Mouse (Mus musculus): ENCODE results near the gene Hspb1.

DNA sequence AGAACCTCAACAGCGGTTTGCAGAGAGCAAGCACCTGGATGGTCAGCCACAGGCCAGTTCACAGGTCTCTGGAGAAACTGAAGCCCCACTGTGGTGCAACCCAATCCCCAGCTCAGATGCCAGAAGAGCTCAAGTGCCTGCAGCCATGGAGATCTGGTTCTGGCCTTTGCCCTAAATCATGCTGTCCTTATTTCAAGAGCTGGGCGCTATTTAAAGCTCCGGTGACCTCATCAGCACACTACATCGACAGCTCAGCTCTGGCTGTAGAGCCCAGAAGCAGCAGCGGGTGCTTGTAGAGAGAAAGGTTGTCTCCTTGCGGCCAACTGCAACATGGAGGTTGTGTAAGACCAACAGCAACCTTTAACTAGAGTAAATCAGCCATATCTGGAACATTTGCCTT is 26.4 kb downstream of the Hspb1 start:
- TF ChIP-seq CTCF (IDR thresholded peaks at IDR 0.05; ENCODE audit: control insufficient read depth, insufficient read depth, insufficient read length), result no peak
- TF ChIP-seq MYOD1 (IDR thresholded peaks at IDR 0.05; ENCODE audit: control insufficient read depth, insufficient read length, low read depth), result no peak
